Mouse (Mus musculus) myocyte (in vitro differentiated cells): ENCODE results near the gene Aldh3a2.

ENCODE experiments used
- E2F4 ChIP-seq: IDR thresholded peaks from one replicate; pipeline ENCODE4 v1.6.1; 2011; ENCODE audit warnings: mild to moderate bottlenecking, control low read depth, moderate library complexity; ENCODE audit not compliant: insufficient read depth
- MYOG ChIP-seq, 3 experiments: IDR thresholded peaks; one replicate each; pipeline ENCODE4 v1.6.1; 2011; ENCODE audit warnings: control low read depth in 2 of 3, low read depth in 2 of 3, mild to moderate bottlenecking in 2 of 3; ENCODE audit not compliant: insufficient read length in 2 of 3, control insufficient read depth in 1 of 3, insufficient read depth in 1 of 3
- POLR2A ChIP-seq: IDR thresholded peaks from one replicate; pipeline ENCODE4 v1.6.1; 2011; ENCODE audit warnings: low read depth, mild to moderate bottlenecking, control low read depth, moderate library complexity; ENCODE audit not compliant: insufficient read length

GRCm38 (mm10) chr11:61295556-61295955 is 28.3 kb upstream of the Aldh3a2 start:
- TF ChIP-seq POLR2A (no peak), E2F4 (no peak), MYOG (IDR thresholded peaks at IDR 0.05; ENCODE audit: control insufficient read depth in 1 of 3, insufficient read depth in 1 of 3, insufficient read length in 2 of 3, low read depth in 2 of 3) (no peak)
